ENCODE assay signal across 24 mouse cellular contexts in genomic region chr6:121216589-121217255, GRCm38 (mm10). TPM values are rescaled to one million over a fixed set of nuclear protein-coding genes. Genes with fewer than 3 reads are reported as not detected.
DNase-seq lines count a peak whose midpoint lies in the region; ATAC-seq and TF ChIP-seq lines count a peak whose summit lies in the region.
"Had no signal": no experiment of that assay in that cellular context is flagged by ENCODE, and none has a peak within 500 bp of the region (broad histone marks: within the 10 kb centered on the region; RNA-seq: fewer than 3 reads in every experiment).

No protein-coding gene starts in this region.

- no peak for TF ChIP-seq POLR2A in olfactory bulb, adult 2 months (IDR thresholded peaks at IDR 0.05; ENCODE audit: insufficient read depth, low read depth, low read length)

- ATAC-seq in frontal cortex, adult (ENCODE audit: low TSS enrichment): peak; percentile 13
- ATAC-seq: forebrain, embryonic 15.5 days; hindbrain, embryonic 16.5 days; intestine, embryonic 15.5 days; liver, postnatal 0 days; lung, postnatal 0 days had no signal

- H3K4me3 ChIP-seq in heart, embryonic 10.5 days: no peak overlapping the region
- H3K4me3 ChIP-seq in olfactory bulb, adult 2 months (ENCODE audit: insufficient read depth, low read depth, low read length): no peak overlapping the region
- H3K4me3 ChIP-seq: embryonic facial prominence, embryonic 15.5 days; forebrain, embryonic 15.5 days; intestine, embryonic 15.5 days; limb, embryonic 12.5 days had no signal

- H3K27me3 ChIP-seq in heart, embryonic 10.5 days (ENCODE audit: insufficient read depth, poor library complexity, severe bottlenecking): peaks cover 15% of the 10 kb centered on the region
- H3K27me3 ChIP-seq: CH12.LX; forebrain, embryonic 15.5 days; intestine, embryonic 15.5 days had no signal

- TF ChIP-seq CTCF in olfactory bulb, adult 2 months (IDR thresholded peaks at IDR 0.05; ENCODE audit: insufficient read depth, low read depth, low read length): no peak

- DNase-seq in frontal cortex, postnatal 36 days (ENCODE audit: low spot score in 2 of 2): no peak
- DNase-seq in heart, postnatal 10 days: peak; percentile 49 to 56
- DNase-seq in heart, embryonic 10.5 days (ENCODE audit: low spot score): no peak
- peak; percentile 42 for DNase-seq in MN1 (ENCODE audit: low spot score)
- DNase-seq in frontal cortex, postnatal 25 days (ENCODE audit: low spot score in 2 of 2): no peak
- DNase-seq: adrenal gland, adult 8-10 months; B cell, adult 2 months; cerebellum, adult 18-20 months; kidney, adult 8-10 months; kidney, postnatal 10 days; liver, postnatal 0 days; spleen, adult 18-20 months had no signal

- intact Hi-C loops in heart, postnatal 10 days (cut with DNase I): no loop called here

- peaks cover 19% of the 10 kb centered on the region for H3K4me1 ChIP-seq in heart, embryonic 10.5 days
- peaks cover 56% of the 10 kb centered on the region for H3K4me1 ChIP-seq in olfactory bulb, adult 2 months (ENCODE audit: control insufficient read depth, insufficient read depth, low read length)
- H3K4me1 ChIP-seq: intestine, embryonic 15.5 days had no signal

- H3K36me3 ChIP-seq in heart, embryonic 10.5 days: no peaks in the 10 kb centered on the region
- H3K36me3 ChIP-seq: embryonic facial prominence, embryonic 15.5 days; forebrain, embryonic 15.5 days; G1E; intestine, embryonic 15.5 days; limb, embryonic 12.5 days had no signal

- WGBS in heart, embryonic 10.5 days: 76% methylated on average over 5 of the region's 5 CpGs
- WGBS in olfactory bulb, adult 2 months: 67% methylated on average over 5 of the region's 5 CpGs

- no peak overlapping the region for H3K27ac ChIP-seq in heart, embryonic 10.5 days
- H3K27ac ChIP-seq in olfactory bulb, adult 2 months (ENCODE audit: insufficient read depth, low read depth, low read length): peak overlapping the region; percentile 97
- H3K27ac ChIP-seq: embryonic facial prominence, embryonic 15.5 days; forebrain, embryonic 15.5 days; intestine, embryonic 15.5 days; limb, embryonic 12.5 days; macrophage had no signal

- H3K9me3 ChIP-seq in heart, embryonic 10.5 days: no peaks in the 10 kb centered on the region
- H3K9me3 ChIP-seq: embryonic facial prominence, embryonic 15.5 days; forebrain, embryonic 15.5 days; G1E; intestine, embryonic 15.5 days; limb, embryonic 12.5 days had no signal

RNA-seq across cellular contexts. Expression of gene Tuba8, which starts 6.2 kb away (rescaled TPM):
- 10 to 100 TPM; 78.2 to 86.1 TPM for total RNA-seq in heart, postnatal 10 days (2021)
- 0.95 and 2.3 TPM in 2 replicates for polyA plus RNA-seq in heart, embryonic 10.5 days (2016; fragmentation: Nextera tagmentation; extraction: Ambion mirVana)
- not detected in 2 replicates for polyA plus RNA-seq in olfactory bulb, adult 2 months (2012; ENCODE audit: insufficient read depth, insufficient read length, low replicate concordance, missing spikeins)
- total RNA-seq: CH12.LX had no signal
- polyA plus RNA-seq: heart, embryonic 14.5 days had no signal

RNA-seq across cellular contexts. Expression of gene Usp18, which starts 29.0 kb away (rescaled TPM):
- 1 to 10 TPM in 1 of 2 experiments, under 1 TPM in 1; 0.82 to 1.2 TPM for total RNA-seq in heart, postnatal 10 days (2021)
- 0.62 and 1.5 TPM in 2 replicates for polyA plus RNA-seq in heart, embryonic 10.5 days (2016; fragmentation: Nextera tagmentation; extraction: Ambion mirVana)
- not detected in 2 replicates for polyA plus RNA-seq in olfactory bulb, adult 2 months (2012; ENCODE audit: insufficient read depth, insufficient read length, low replicate concordance, missing spikeins)

RNA-seq across cellular contexts. Expression of gene Pex26, which starts 33.3 kb away (rescaled TPM):
- 10 to 100 TPM in 1 of 2 experiments, 1 to 10 TPM in 1; 7.3 to 11.2 TPM for total RNA-seq in heart, postnatal 10 days (2021)
- polyA plus RNA-seq in heart, embryonic 10.5 days (2016; fragmentation: Nextera tagmentation; extraction: Ambion mirVana): 5.1 and 6.6 TPM in 2 replicates
- polyA plus RNA-seq in olfactory bulb, adult 2 months (2012; ENCODE audit: insufficient read depth, insufficient read length, low replicate concordance, missing spikeins): not detected in 2 replicates

Comparison
In these comparisons a context has a peak if more than half of its experiments do, and no peak if none do; other contexts are left out.
1. DNase-seq: peak in heart, postnatal 10 days (2 of 2) and MN1 (single experiment); none in frontal cortex, postnatal 36 days (0 of 2), heart, embryonic 10.5 days (single experiment) and frontal cortex, postnatal 25 days (0 of 2).